Mouse (Mus musculus) E14TG2a.4 (cell line): ENCODE results near the gene Slc26a1.

Experiments
- CTCF ChIP-seq: conservative IDR thresholded peaks from 2 replicates; pipeline ENCODE4 v1.5.1; 2014; ENCODE audit warnings: low read length
- NANOG ChIP-seq: IDR thresholded peaks from 2 replicates; pipeline ENCODE4 v1.6.1; 2014; ENCODE audit warnings: borderline replicate concordance, low read length, mixed read lengths
- POU5F1 ChIP-seq: IDR thresholded peaks from 2 replicates; pipeline ENCODE4 v1.6.1; 2014; ENCODE audit warnings: low read length, borderline replicate concordance

DNA sequence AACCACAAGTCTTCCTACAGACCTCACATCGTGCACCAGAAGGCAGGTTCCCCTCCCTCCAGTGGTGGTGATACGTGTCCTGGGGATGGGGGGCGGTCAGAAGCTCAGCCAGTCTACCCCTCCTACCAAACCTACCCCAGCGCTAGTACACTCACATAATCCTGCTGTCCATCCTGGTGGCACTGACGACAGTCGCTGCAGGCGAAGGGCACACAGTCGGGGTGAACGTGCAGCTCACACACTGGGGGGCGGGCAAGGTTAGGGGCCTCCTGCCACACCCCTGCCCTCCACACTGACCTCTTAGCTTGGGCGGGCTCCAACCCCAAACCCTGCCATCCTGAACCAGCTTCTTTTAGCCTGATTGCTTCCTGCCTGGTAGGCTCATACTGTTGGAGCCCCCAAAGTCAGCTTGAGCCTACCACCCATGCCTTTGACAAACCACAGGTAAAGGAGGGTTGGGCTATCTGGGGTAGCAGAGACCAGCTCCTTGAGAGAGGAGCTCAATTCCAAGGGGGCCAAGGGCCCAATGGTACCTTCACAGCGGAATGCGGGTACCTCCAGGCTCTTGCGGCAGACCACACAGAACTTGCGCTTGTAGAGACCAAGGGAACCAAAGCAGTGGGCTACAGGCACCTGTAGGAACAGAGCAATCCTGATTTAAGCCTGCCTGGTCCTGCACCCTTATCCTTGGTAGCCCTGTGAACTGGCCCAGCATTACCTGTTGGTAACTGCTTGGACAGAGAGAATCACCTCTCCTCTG, 19.3 kb downstream of the Slc26a1 start:
- TF ChIP-seq CTCF (no peak), POU5F1 (no peak), NANOG (no peak)
